Mouse (Mus musculus) activated CD4-positive, CD25-positive, alpha-beta regulatory T cell, adult 4 months (primary cell): Measurements from ENCODE around the gene Fndc3b. TPM values are rescaled to one million over a fixed set of nuclear protein-coding genes. Genes with fewer than 3 reads are reported as not detected.

Experiments
- ATAC-seq: one replicate; pipeline ENCODE4 v1.8.0; 2017
- polyA plus RNA-seq, 2 experiments: library from polyadenylated mRNA; unstranded; fragments of 100-300 nt; shearing (Covaris generic); gene quantifications; one replicate each; pipeline ENCODE4 v1.2.1; 2017

Gene Fndc3b
- polyA plus RNA-seq, 2 experiments from 2014 or later, result 0.17 to 0.81 TPM

GRCm38 (mm10) chr3:27709096-27709905, 1.8 kb downstream of the Fndc3b start:
- no peak for ATAC-seq

- ATAC-seq, result no peak
Measured at GRCm38 (mm10) chr3:27708581-27708980, 2.5 kb downstream of the Fndc3b start.

- ATAC-seq, result no peak
Measured at GRCm38 (mm10) chr3:27705761-27706160, 5.3 kb downstream of the Fndc3b start.

GRCm38 (mm10) chr3:27705056-27705455, 6.1 kb downstream of the Fndc3b start:
- no peak for ATAC-seq

DNA sequence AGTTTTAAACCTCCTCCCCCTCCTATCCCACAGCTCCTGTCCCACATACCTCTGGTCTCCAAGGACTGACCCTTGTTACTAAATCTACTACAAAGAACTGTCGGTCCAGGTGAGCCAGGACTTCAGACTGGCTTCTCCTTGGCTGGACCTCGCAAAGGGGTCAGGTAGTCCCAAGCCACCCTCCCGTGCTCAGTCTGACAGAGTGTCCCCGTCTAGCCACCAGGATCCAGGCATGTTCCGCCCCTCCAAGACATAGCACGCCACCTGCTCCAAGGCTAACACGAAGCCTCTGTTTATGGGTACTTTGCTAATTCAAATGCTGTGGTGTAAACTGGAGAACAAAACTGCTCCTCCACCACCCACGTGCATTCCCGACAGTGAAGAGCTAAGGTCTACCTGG, 6.5 kb downstream of the Fndc3b start:
- no peak for ATAC-seq

DNA sequence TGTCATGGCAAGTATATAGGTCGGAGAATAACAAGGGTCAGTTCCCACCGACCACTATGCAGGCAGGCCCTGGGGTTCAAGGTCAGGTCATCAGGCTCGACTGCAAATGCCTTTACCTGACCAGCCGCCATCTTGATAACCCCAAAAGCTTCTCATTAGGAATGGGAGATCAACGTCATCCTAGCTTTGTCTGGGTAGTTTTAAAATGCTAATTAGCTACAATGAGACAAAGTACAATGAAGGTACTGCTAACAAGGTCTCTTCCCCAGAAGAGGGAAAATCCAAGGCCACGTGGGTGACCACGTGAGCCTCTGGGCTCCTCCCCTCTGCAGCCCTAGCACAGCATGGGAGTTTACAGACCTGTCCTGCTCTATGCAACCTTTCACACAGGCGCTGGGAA, 7.6 kb downstream of the Fndc3b start:
- no peak for ATAC-seq

DNA sequence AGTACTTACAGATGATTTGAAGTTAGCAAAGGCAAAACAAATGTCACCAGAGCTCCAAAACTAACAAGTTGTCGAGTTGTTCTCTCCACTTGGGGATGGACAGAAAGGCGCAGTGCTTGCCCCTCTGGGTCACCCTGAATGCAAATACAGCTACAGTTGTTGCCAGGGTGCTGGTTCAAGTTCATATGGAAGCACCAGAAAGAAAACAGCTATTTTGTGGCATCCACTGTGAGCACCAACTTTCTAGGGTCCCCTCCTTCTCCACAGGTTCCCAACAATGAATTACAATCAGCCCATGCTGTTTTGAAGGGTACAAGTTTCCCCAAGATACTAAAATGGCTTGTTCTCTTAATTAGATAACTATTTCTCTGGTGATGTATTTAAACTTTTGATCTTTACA, 8.0 kb downstream of the Fndc3b start:
- ATAC-seq, result no peak

GRCm38 (mm10) chr3:27698671-27699070, 12.4 kb downstream of the Fndc3b start:
- no peak for ATAC-seq

DNA sequence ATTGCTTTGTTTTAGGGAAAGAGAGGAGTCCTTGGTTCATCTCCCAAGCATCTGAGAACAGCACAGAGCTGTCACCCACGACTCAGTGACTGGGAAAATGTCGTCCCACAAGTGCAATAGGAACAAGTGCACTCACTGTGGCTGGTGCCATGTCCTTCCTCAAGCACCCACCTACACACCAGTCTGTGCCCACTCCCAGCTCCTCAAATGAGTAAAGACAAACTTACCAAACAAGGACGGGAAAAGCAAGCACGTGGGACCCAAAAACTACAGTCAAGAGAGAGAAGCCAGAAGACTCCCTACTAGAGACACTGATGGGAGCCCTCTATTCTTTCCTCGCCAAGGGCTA, 14.7 kb downstream of the Fndc3b start:
- no peak for ATAC-seq

GRCm38 (mm10) chr3:27695612-27696448, 15.3 kb downstream of the Fndc3b start:
- no peak for ATAC-seq

DNA sequence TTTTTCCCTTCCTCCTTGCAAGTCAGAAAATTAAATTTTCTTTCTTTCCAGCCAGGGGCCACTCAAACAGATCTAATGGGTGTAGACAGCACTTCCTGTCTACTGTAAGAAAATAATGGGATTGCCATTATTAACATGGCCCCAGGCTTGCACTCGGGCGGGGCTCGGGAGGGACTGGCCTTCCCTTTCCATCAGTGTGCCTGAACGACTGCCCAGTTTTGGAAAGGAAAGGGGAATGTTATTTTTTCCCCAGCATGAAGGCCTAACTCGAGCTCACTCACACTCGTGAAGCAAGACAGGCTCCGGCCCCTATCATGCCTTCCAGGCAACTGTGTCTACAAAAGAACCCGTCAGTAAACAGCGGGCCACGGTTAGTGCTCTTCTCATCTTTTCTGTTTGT, 16.5 kb downstream of the Fndc3b start:
- ATAC-seq, result no peak

GRCm38 (mm10) chr3:27694111-27694510, 17.0 kb downstream of the Fndc3b start:
- no peak for ATAC-seq

GRCm38 (mm10) chr3:27691486-27692160, 19.5 kb downstream of the Fndc3b start:
- no peak for ATAC-seq

DNA sequence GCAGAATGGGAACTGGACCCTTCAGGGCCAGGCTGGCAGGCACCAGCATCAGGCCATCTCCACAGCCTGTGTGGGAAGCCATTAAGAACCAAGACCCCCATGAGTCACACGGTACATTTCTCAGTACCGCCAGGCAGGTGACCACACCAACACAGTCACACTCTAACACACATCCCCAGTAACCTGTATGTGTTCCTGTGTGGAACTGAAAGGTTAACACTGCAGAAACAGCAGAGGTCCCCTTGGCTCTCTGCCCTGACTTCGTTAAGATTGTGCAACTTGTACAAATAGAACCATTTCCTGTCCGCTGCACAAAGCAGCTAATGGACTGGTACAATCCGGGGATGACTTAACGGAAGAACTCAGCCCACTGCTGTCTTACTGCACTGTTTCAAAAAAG, 21.1 kb downstream of the Fndc3b start:
- ATAC-seq, result no peak

DNA sequence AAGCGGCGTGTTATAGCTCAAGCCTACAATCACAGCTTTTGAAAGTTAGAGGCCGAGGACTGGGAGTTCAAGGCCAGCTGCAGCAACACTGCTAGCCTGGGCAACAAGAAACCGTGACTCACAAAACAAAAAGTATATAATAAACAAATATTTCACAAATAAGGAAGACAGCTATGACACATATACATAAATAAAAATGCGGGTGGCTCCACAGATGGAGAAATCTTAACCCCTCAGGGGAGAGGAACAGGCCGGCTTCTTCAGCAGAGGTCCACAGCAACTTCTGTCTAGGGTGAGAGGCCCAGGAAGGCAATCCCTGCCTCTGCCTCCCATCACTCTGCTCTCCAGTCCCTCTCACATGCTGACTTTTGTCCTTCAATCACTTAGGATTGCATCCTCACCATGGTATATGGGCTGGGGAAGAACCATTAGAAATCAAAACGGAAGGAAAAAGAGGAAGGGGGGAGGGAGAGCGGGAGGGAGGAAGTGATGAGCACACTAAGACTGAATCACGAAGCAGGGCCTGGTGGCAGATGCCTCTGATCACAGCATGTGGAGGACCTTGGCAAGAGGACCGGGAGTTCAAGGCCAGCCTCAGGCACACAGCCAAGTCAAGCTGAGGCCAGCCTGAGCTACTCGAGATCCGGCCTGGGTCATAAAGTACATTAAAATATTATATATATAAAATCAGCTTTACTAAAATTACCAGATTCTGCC, 21.8 kb downstream of the Fndc3b start:
- ATAC-seq, result no peak

DNA sequence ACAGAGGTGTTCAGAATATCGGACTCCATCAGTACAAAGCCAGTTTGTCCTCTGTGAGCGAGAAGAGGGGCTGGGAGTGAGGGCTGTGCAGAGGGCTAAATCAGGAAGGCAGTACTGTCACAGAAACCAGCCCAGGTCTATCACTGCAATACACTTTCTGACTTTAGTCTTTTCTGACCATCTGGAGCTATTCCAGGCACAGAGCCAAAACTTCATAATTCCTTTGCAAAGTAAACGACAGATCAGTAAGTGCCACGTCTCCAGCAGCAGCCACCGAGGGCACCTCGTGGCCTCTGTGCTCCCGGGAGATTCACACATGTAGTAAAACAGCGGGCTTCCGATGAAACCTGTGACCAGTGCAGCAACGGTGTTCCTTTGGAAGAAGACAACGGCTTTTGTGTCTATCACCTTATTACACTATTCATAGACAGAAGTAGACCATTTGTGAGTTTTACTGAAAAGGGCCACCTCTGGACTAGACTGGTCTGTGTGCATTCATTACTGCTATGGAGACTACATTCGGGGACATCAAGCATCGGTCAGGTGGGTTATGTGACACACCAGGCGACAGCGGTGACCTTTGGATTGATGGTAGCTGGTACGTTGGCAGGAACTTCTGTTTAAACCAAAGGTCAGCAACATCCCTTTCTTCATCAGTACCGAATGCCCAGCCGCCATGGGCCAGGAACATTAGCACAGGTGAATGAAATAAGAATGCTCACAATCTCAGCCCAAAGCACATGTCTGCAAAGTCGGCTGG, 24.2 kb downstream of the Fndc3b start:
- ATAC-seq, result no peak

DNA sequence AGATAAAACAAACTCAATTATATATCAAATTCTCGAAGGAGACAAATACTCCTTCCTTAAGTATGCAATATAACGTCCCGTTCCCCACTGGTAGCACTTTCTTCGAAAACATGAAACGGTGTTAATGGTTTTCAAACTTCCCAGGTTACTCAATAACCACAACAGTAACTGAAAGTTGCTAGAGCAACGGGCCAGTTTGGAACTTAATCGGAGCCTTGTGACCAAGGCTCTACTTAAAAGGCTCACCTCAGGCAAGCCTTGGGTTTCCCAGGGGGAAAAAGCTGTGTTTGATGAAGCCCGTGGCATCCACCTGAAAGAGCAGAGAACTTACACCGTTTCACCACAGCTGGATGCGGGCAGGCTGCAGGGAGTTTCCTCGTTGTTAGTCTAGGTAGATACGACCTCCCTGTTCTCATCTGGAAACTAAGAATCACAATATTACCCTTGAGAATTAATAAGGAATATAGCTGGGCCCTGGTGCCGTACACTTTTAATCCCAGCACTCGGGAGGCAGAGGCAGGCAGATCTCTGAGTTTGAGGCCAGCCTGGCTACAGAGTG, 25.4 kb downstream of the Fndc3b start:
- ATAC-seq, result no peak

- ATAC-seq, result no peak
Measured at GRCm38 (mm10) chr3:27685134-27685533, 26.0 kb downstream of the Fndc3b start.

GRCm38 (mm10) chr3:27683374-27683773, 27.7 kb downstream of the Fndc3b start:
- no peak for ATAC-seq

DNA sequence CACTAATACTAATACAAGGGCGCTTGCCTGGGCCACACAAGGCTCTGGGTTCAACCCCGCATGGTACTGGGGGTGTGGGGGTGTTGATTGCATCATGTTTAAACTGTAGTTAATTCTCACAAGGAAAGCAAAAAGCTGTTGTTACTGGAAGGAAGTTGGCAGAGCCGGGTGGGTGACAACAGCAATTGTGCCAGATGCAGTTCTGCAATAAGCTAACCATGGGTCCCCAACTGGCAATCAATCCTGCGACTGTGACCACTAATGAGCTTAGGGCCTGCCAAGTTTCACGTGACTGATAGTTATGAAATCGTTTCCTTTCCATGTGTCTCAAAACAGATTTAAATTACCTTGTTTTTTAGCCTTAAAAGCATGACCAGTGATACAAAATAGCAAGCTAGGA, 33.5 kb downstream of the Fndc3b start:
- no peak for ATAC-seq

GRCm38 (mm10) chr3:27673660-27674059, 37.4 kb downstream of the Fndc3b start:
- no peak for ATAC-seq

DNA sequence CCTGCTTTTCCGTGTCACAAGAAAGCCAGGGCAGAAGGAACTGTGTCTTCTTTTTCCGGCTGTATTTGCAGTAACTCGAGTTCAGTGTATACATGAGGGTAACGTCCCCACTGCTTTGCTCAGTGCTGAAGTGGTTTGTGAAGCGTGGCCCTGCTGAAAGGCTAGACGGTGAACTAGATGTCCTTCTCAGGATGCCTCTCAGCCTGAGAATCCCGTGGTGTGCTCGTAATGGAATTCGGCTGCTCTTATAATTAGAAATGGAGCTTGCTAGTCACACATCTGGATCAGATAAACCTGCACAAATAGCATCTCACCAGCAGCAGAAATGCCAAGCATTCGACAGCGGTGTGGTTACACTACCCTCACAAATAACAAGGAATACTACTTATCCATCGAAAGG, 40.7 kb downstream of the Fndc3b start:
- ATAC-seq, result no peak
